Mouse (Mus musculus): Measurements from ENCODE around the gene Bhmt2. TPM values are rescaled to one million over a fixed set of nuclear protein-coding genes. Genes with fewer than 3 reads are reported as not detected.

Gene Bhmt2
- total RNA-seq (2021) = not detected
- long read RNA-seq, experiment 1 = 0 reads
- long read RNA-seq, experiment 2 = 0 reads

GRCm38 (mm10) chr13:93674131-93674561, at the start of gene Bhmt2, which contains the start of gene Dmgdh:
TSS of gene Bhmt2 (minus strand) at chr13:93674302.
TSS of gene Dmgdh (plus strand) at chr13:93674433.
- DNase-seq = no peak

- no peak for DNase-seq
Measured at GRCm38 (mm10) chr13:93723455-93723854, 49.4 kb upstream of the Bhmt2 start.

GRCm38 (mm10) chr13:93721916-93722315, 47.8 kb upstream of the Bhmt2 start:
- DNase-seq = no peak

GRCm38 (mm10) chr13:93718948-93719347, 44.8 kb upstream of the Bhmt2 start:
- peak; percentile 32 to 81 for DNase-seq

GRCm38 (mm10) chr13:93717113-93717512, 43.0 kb upstream of the Bhmt2 start:
- DNase-seq = no peak

GRCm38 (mm10) chr13:93713826-93714225, 39.7 kb upstream of the Bhmt2 start:
- no peak for DNase-seq

- DNase-seq = no peak
Measured at GRCm38 (mm10) chr13:93712362-93712761, 38.3 kb upstream of the Bhmt2 start.

- DNase-seq = no peak
Measured at GRCm38 (mm10) chr13:93711226-93711625, 37.1 kb upstream of the Bhmt2 start.

GRCm38 (mm10) chr13:93710325-93710724, 36.2 kb upstream of the Bhmt2 start:
- DNase-seq = no peak

- DNase-seq = no peak
Measured at GRCm38 (mm10) chr13:93707271-93707670, 33.2 kb upstream of the Bhmt2 start.

- no peak for DNase-seq
Measured at GRCm38 (mm10) chr13:93705697-93706096, 31.6 kb upstream of the Bhmt2 start.

- no peak for DNase-seq
Measured at GRCm38 (mm10) chr13:93698866-93699265, 24.8 kb upstream of the Bhmt2 start.

- no peak for DNase-seq
Measured at GRCm38 (mm10) chr13:93690821-93691220, 16.7 kb upstream of the Bhmt2 start.

GRCm38 (mm10) chr13:93689566-93689965, 15.5 kb upstream of the Bhmt2 start:
- no peak for DNase-seq

GRCm38 (mm10) chr13:93687321-93687720, 13.2 kb upstream of the Bhmt2 start:
- DNase-seq = no peak

- DNase-seq = no peak
Measured at GRCm38 (mm10) chr13:93685226-93685625, 11.1 kb upstream of the Bhmt2 start.

GRCm38 (mm10) chr13:93683336-93683735, 9.2 kb upstream of the Bhmt2 start:
- no peak for DNase-seq

- DNase-seq = no peak
Measured at GRCm38 (mm10) chr13:93676864-93677263, 2.8 kb upstream of the Bhmt2 start.

GRCm38 (mm10) chr13:93673296-93673695, 806 bp downstream of the Bhmt2 start:
- no peak for DNase-seq

GRCm38 (mm10) chr13:93672371-93672770, 1.7 kb downstream of the Bhmt2 start:
- no peak for DNase-seq

- DNase-seq = no peak
Measured at GRCm38 (mm10) chr13:93667586-93667985, 6.5 kb downstream of the Bhmt2 start.

- no peak for DNase-seq
Measured at GRCm38 (mm10) chr13:93657941-93658340, 16.2 kb downstream of the Bhmt2 start.

GRCm38 (mm10) chr13:93653382-93653781, 20.7 kb downstream of the Bhmt2 start:
- no peak for DNase-seq

- DNase-seq = no peak
Measured at GRCm38 (mm10) chr13:93648387-93649130, 25.5 kb downstream of the Bhmt2 start.

Data from heart, adult 18-20 months (tissue).